Mouse (Mus musculus): ENCODE measurements around the gene Ube2c. TPM values are rescaled to one million over a fixed set of nuclear protein-coding genes. Genes with fewer than 3 reads are reported as not detected.
A peak's percentile ranks its signal among the peaks of the same experiment; 100 is the strongest.

Ube2c gene
- polyA plus RNA-seq, 1 experiment from 2014 or later, result 199 TPM

DNA sequence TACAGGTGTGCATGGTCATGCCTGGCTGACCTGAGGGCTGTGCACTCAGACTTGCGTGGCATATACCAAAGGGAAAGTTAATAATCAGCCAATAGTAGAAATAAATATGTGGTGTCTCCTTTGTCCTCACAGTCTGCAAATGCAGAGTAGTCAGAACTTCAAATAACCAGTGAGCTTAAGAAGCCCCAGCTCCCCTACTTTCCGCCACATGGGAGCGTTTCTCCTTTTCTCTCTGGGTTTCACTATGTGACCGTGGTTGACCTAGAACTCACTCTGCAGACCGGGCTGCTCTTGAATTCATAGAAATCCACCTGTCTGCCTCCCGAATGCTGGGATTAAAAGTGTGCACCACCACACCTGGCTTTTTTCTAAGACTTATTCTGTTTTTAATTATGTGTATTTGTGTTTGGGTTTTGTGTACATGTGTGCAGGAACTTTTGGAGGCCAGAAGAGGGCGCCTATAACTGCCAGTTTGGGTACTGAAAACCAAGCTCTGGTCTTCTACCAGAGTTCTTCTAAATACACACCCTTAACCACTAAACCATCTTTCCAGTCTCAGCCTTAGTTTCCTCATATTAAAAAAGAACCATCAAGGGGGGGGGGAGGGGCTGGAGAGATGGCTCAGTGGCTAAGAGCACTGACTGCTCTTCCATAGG lies 14.4 kb downstream of the Ube2c start:
- Histone ChIP-seq H3K9ac (replicated peaks) (no peak overlapping the region), H3K36me3 (no peaks in the 10 kb centered on the region), H3K4me1 (peaks cover 19% of the 10 kb centered on the region), H3K4me3 (no peak overlapping the region), H3K27me3 (no peaks in the 10 kb centered on the region), H3K9me3 (no peaks in the 10 kb centered on the region), H3K27ac (replicated peaks) (no peak overlapping the region), H3K4me2 (replicated peaks) (no peak overlapping the region)
- WGBS, result 79% methylated on average over 7 of the region's 7 CpGs
- no peak for ATAC-seq (replicated peaks)

DNA sequence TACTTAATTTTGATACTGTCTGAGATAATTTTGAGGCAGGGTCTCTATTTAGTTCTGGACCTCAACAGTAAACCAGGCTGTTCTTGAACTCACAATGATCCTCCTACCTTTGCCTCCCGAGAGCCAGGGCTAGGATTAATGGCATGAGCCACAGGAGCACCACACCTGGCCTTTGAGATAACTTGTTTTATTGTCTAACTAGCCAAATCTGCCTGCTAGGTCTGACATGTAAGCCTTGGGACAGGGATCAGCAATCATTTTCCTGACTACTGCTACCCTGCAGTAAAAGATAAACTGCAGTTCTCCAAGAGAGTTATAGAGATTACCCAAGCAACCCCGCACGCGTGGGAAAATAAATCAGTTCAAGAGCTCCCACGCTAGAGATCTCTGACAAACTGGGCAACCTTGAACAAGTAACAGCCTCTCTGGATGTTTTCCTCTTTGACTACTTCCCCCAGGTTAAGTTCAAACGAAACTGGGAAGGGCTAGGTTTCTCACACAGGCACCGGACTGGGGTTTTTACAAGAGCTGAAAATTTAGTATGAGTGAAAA lies 15.2 kb downstream of the Ube2c start:
- no peak for ATAC-seq (replicated peaks)
- no peaks in the 10 kb centered on the region for H3K27me3 ChIP-seq
- 14% methylated on average over 7 of the region's 7 CpGs for WGBS

DNA sequence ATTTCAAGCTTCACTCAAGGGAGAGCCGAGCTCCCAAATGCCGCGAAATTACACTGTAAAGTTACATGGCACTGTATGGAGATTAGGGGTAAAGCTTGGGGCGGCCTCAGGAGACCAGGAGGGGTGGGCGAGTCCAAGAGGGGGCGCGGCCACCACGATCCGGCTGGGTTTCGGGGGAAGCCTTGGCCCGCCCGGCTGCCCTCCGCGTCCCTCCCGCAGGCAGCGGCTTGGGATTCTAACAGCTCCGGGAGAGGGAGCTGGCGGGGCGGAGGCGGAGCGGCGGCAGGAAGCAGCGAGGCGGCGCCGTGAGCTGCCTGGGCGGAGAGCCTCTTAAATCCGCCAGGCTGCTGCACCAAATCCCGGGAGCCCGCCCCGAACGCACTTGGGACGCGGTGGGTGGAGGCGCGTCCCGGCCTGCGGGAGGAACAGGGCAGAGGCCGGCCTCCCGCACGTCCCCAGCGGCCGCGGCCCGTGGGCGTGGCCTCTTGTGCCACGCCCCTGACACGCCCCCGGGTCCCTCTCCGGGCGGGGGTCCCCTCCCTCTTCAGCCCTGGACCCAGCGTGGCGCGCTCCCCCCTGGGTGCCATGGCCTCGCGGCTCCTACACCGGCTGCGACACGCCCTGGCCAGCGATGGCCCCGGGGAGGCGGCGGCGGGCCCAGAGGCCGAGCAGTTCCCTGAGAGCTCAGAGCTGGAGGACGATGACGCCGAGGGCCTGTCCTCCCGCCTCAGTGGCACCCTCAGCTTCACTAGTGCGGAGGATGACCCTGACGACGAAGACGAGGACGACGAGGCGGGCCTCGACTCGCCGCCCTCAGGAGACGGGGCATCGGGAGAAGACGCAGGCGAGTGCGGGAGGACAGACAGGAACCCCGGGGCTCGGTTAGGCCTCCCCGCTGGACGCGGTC lies 16.0 kb downstream of the Ube2c start, which contains the start of gene Snx21:
TSS of gene Snx21 (plus strand) at position 343 of the 907 bp plus-strand sequence.
- no peaks in the 10 kb centered on the region for H3K9me3 ChIP-seq
- 0 out of 2 replicates have a peak, but pooled peaks cover 3% of the 10 kb centered on the region for H3K36me3 ChIP-seq
- peak within 1 kb of the TSS; percentile 68 for H3K9ac ChIP-seq (replicated peaks)
- H3K4me2 ChIP-seq (replicated peaks), result peak within 1 kb of the TSS; percentile 70
- peak within 1 kb of the TSS; percentile 73 for H3K27ac ChIP-seq (replicated peaks)
- no peaks in the 10 kb centered on the region for H3K27me3 ChIP-seq
- peak within 1 kb of the TSS; percentile 77 for H3K4me3 ChIP-seq
- ATAC-seq (replicated peaks), result peak; percentile 91
- peaks cover 19% of the 10 kb centered on the region for H3K4me1 ChIP-seq
- under 1% methylated on average over 74 of the region's 89 CpGs for WGBS

More for the DNA sequence above, 15.2 kb downstream of the Ube2c start:
- peak overlapping the region; percentile 70 for H3K4me2 ChIP-seq (replicated peaks)
- H3K4me3 ChIP-seq, result peak overlapping the region; percentile 77
- no peaks in the 10 kb centered on the region for H3K9me3 ChIP-seq
- no peak overlapping the region for H3K27ac ChIP-seq (replicated peaks)
- H3K4me1 ChIP-seq, result peaks cover 19% of the 10 kb centered on the region
- no peaks in the 10 kb centered on the region for H3K36me3 ChIP-seq
- H3K9ac ChIP-seq (replicated peaks), result peak overlapping the region; percentile 68

DNA sequence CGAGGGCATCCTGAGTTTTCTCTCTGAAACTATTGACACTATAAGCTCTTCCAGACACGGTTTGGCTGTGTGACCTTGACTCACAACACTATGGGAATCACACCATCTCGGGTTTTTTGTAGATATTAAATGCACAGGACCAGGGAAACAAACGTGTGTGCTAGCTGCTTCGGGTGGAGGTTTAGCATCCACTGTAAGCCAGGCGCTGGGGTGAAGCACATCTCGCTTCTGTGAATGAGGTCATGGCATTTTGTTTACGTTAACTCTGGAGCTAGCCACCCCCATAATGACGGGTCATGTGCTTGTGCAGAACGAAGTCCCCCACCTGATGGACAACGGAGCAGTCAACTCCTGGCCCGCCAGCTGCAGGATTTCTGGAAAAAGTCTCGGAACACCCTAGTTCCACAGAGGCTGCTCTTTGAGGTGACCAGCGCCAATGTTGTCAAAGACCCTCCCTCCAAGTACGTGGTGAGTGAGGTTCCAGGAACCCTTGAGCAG lies 16.7 kb downstream of the Ube2c start:
- Histone ChIP-seq H3K4me2 (replicated peaks) (peak overlapping the region; percentile 70), H3K4me1 (peaks cover 19% of the 10 kb centered on the region), H3K27me3 (no peaks in the 10 kb centered on the region), H3K27ac (replicated peaks) (peak overlapping the region; percentile 73; the same call in 1 of the 2 replicates), H3K4me3 (peak overlapping the region; percentile 77), H3K36me3 (peaks cover 9% of the 10 kb centered on the region; the same call in 1 of the 2 replicates), H3K9ac (replicated peaks) (peak overlapping the region; percentile 68), H3K9me3 (no peaks in the 10 kb centered on the region)
- ATAC-seq (replicated peaks), result peak; percentile 26
- WGBS, result 10% methylated on average over 15 of the region's 15 CpGs

DNA sequence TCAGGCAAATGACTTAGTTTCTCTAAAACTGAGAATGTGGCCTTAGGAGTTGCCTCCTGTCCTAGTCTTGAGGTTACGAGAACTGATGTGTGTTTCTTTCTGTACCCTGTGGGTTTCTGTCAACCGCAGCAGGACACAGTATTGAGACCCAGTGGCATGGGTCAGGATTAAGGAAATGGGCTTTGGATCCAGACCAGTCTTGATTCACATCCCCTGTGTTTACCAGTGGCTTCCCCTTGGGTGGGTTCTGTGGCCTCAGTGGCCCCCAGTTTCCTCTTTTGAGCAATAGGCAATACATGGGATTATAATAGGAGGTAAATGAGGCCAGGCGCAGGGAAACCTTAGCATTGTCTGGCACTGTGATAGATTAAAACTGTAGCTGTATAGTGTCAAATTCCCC lies 17.3 kb downstream of the Ube2c start:
- peaks cover 19% of the 10 kb centered on the region for H3K4me1 ChIP-seq
- no peaks in the 10 kb centered on the region for H3K9me3 ChIP-seq
- H3K4me2 ChIP-seq (replicated peaks), result peak overlapping the region; percentile 70
- no peak for ATAC-seq (replicated peaks)
- no peaks in the 10 kb centered on the region for H3K27me3 ChIP-seq
- H3K36me3 ChIP-seq, result peaks cover 15% of the 10 kb centered on the region
- H3K4me3 ChIP-seq, result no peak overlapping the region
- H3K9ac ChIP-seq (replicated peaks), result no peak overlapping the region
- no peak overlapping the region for H3K27ac ChIP-seq (replicated peaks)
- WGBS, result 94% methylated on average over 3 of the region's 3 CpGs

DNA sequence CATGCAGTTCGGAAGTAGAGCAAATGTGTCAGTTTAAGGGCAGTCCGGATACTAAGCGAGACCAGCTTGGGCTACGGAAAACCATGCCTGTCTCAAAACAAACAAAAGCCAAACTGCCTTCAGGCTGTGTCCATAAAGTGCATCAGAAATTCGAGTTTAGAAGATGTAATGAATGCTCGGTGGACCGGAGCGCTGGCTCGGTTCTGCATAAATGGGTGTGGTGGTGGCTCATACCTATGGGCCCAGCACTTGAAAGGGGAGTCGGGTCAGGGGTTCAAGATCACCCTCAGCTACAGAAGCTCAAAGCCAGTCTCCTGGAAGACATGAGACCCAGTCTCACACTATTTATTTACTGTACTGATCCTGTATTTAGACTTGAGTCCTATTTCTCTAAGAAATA lies 18.1 kb downstream of the Ube2c start:
- no peak for ATAC-seq (replicated peaks)
- Histone ChIP-seq H3K27ac (replicated peaks) (no peak overlapping the region), H3K4me3 (no peak overlapping the region), H3K9ac (replicated peaks) (no peak overlapping the region), H3K9me3 (no peaks in the 10 kb centered on the region), H3K36me3 (peaks cover 23% of the 10 kb centered on the region), H3K4me2 (replicated peaks) (no peak overlapping the region), H3K27me3 (no peaks in the 10 kb centered on the region), H3K4me1 (peaks cover 19% of the 10 kb centered on the region)
- WGBS, result 87% methylated on average over 10 of the region's 10 CpGs

DNA sequence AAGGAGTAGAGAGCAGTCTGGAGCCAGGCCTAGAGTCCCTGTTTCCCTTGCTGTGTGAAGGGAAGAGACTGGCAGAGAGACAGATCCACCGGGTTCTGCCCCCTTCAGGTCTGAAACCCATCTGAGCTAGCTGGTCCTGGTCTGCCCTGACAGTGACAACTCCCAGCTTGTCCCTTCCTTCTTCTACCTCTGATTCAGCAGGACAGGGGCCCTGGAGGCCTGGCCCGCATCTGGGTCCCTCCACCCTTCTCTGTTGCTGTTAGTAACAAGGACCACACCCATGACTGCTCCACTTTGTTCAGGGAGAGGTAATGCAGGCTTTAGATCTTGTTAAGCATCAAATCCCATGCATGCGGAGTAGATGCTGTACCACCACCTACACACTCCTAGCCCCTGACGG lies 18.7 kb downstream of the Ube2c start:
- Histone ChIP-seq H3K27ac (replicated peaks) (no peak overlapping the region), H3K4me2 (replicated peaks) (no peak overlapping the region), H3K36me3 (peaks cover 26% of the 10 kb centered on the region), H3K9me3 (no peaks in the 10 kb centered on the region), H3K27me3 (no peaks in the 10 kb centered on the region), H3K4me3 (no peak overlapping the region), H3K9ac (replicated peaks) (no peak overlapping the region), H3K4me1 (peaks cover 19% of the 10 kb centered on the region)
- WGBS, result 84% methylated on average over 4 of the region's 4 CpGs
- no peak for ATAC-seq (replicated peaks)

DNA sequence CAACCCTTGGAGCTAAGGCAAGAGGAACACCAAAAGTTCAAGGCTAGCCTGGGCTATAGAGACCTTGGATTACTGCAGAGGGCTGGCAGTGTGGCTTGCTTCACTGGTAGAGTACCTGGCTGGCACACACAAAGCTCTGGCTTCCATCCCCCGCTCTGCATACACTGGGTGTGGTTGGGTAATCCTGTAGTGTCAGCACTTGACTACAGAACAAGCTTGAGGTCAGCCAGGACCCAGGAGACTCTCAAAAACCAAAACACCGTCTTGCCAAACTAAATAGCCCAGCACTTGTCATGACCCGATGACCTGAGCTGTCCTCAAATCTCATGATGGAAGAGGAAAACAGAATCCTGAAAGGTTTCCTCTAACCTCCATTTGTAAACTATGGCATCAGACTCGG lies 20.8 kb downstream of the Ube2c start:
- Histone ChIP-seq H3K4me1 (peaks cover 11% of the 10 kb centered on the region), H3K9me3 (no peaks in the 10 kb centered on the region), H3K27ac (replicated peaks) (no peak overlapping the region), H3K36me3 (peaks cover 33% of the 10 kb centered on the region), H3K9ac (replicated peaks) (no peak overlapping the region), H3K4me2 (replicated peaks) (no peak overlapping the region), H3K27me3 (no peaks in the 10 kb centered on the region), H3K4me3 (no peak overlapping the region)
- 86% methylated on average over 4 of the region's 4 CpGs for WGBS
- no peak for ATAC-seq (replicated peaks)

DNA sequence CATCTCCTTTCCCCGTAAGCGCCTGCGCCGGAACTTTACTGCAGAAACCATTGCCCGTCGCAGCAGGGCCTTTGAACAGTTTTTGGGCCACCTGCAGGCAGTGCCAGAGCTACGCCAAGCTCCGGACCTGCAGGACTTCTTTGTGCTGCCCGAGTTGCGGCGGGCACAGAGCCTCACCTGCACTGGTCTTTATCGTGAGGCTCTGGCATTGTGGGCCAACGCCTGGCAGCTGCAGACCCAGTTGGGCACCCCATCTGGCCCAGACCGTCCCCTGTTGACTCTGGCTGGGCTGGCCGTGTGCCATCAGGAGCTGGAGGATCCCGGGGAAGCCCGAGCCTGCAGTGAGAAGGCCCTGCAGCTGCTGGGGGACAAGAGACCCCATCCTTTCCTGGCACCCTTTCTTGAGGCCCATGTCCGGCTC lies 22.2 kb downstream of the Ube2c start:
- no peak overlapping the region for H3K27ac ChIP-seq (replicated peaks)
- no peak overlapping the region for H3K4me2 ChIP-seq (replicated peaks)
- no peaks in the 10 kb centered on the region for H3K27me3 ChIP-seq
- peaks cover 41% of the 10 kb centered on the region for H3K36me3 ChIP-seq
- no peak overlapping the region for H3K4me3 ChIP-seq
- H3K4me1 ChIP-seq, result peaks cover 4% of the 10 kb centered on the region
- ATAC-seq (replicated peaks), result no peak
- WGBS, result 90% methylated on average over 18 of the region's 18 CpGs
- no peaks in the 10 kb centered on the region for H3K9me3 ChIP-seq
- H3K9ac ChIP-seq (replicated peaks), result no peak overlapping the region

DNA sequence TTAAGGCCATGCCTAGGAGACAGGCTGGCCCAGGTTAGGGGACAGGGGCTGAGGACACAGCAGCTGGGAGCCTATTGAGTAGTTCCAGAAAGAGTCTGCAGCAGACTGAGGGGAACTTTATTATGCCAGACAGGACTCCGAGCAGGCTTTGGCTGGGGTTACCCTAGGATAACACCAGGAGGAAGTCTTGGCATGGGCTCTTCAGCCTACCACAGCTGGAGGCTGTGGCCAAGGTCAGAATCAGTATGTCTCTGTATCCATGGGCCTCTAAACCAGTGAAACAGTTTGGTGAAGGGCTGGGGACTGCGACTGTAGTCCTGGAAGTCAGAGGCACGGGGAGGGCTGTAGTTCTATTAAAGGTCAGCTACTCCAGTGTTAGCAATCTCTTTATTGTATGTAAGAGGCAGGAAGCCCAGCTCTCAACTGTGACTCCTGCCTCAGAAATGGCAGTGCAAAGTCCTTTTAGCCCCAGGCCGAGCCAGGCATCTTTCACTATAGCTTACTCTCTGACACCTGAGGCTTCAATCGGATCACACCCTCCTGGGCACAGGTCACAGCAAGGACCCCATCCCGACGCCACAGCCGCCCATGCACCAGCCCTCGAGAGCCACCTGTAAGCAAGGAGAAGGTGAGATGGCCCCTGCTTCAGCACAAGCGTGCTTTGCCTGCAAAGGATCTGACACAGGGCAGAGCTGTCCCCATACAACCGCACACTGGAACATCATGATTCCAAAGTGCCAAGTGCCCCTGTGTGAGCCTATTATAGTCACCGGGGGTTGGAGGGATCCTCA lies 22.9 kb downstream of the Ube2c start:
- no peak for ATAC-seq (replicated peaks)
- Histone ChIP-seq H3K4me3 (no peak overlapping the region), H3K27ac (replicated peaks) (no peak overlapping the region), H3K9me3 (no peaks in the 10 kb centered on the region), H3K4me2 (replicated peaks) (no peak overlapping the region), H3K9ac (replicated peaks) (no peak overlapping the region), H3K4me1 (no peaks in the 10 kb centered on the region), H3K27me3 (no peaks in the 10 kb centered on the region), H3K36me3 (peaks cover 44% of the 10 kb centered on the region)
- 94% methylated on average over 12 of the region's 12 CpGs for WGBS

DNA sequence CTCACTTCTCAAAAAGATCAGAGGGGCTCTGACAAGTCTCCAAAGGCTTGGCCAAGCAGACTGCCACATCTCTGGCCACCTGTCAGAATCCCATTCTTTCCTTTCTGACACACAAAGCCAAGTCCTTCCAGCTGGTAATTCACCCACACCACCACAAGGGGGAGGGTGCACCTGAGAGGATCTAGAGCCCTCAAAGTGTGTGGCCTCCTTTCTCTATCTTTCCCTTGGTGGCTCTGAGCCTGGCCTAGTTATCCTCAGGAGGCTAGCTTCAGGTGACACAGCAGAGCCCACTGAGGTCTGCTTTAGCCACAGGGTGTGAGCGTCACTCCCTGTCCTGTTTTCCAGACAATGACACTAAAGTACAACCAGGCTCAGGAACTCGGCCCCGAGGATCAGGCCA lies 23.5 kb downstream of the Ube2c start:
- Histone ChIP-seq H3K9me3 (no peaks in the 10 kb centered on the region), H3K36me3 (peaks cover 48% of the 10 kb centered on the region), H3K4me1 (no peaks in the 10 kb centered on the region), H3K27ac (replicated peaks) (no peak overlapping the region), H3K9ac (replicated peaks) (no peak overlapping the region), H3K27me3 (no peaks in the 10 kb centered on the region), H3K4me3 (no peak overlapping the region), H3K4me2 (replicated peaks) (no peak overlapping the region)
- no peak for ATAC-seq (replicated peaks)
- 89% methylated on average over 3 of the region's 3 CpGs for WGBS
